Mouse (Mus musculus) CD4-positive helper T cell, adult 2 months (primary cell): Measurements from ENCODE around the gene Rapgefl1.

ENCODE experiments used
- DNase-seq: peaks from one replicate; pipeline ENCODE4 v3.0.0-alpha.2; 2012; ENCODE audit warnings: low read depth, missing footprints, low spot score

Rapgefl1 gene

GRCm38 (mm10) chr11:98836651-98837141 lies at the start of gene Rapgefl1:
Gene Rapgefl1 (plus strand): TSS chr11:98836785.
- DNase-seq, result peak; percentile 79

GRCm38 (mm10) chr11:98787229-98787628 lies 49.4 kb upstream of the Rapgefl1 start:
- peak; percentile 29 for DNase-seq

GRCm38 (mm10) chr11:98787691-98788090 lies 48.9 kb upstream of the Rapgefl1 start:
- DNase-seq, result peak; percentile 51

GRCm38 (mm10) chr11:98788139-98788538 lies 48.4 kb upstream of the Rapgefl1 start:
- DNase-seq, result no peak

GRCm38 (mm10) chr11:98788550-98789218 lies 47.9 kb upstream of the Rapgefl1 start:
- peak; percentile 94 for DNase-seq

GRCm38 (mm10) chr11:98789219-98789807 lies 47.3 kb upstream of the Rapgefl1 start:
- DNase-seq, result no peak

GRCm38 (mm10) chr11:98789824-98790223 lies 46.8 kb upstream of the Rapgefl1 start:
- DNase-seq, result no peak

- DNase-seq, result no peak
These were observed 45.9 kb upstream of the Rapgefl1 start for GRCm38 (mm10) chr11:98790631-98791205.

GRCm38 (mm10) chr11:98791448-98791847 lies 45.1 kb upstream of the Rapgefl1 start:
- DNase-seq, result no peak

GRCm38 (mm10) chr11:98792081-98792480 lies 44.5 kb upstream of the Rapgefl1 start:
- no peak for DNase-seq

GRCm38 (mm10) chr11:98794469-98795014 lies 42.0 kb upstream of the Rapgefl1 start:
- DNase-seq, result peak; percentile 67

GRCm38 (mm10) chr11:98795015-98795713 lies 41.4 kb upstream of the Rapgefl1 start, which contains the start of gene Msl1:
Gene Msl1 (plus strand): TSS chr11:98795516.
- DNase-seq, result peak; percentile 92

- DNase-seq, result peak; percentile 57
These were observed 40.7 kb upstream of the Rapgefl1 start for GRCm38 (mm10) chr11:98795714-98796514.

- DNase-seq, result peak; percentile 63
These were observed 39.9 kb upstream of the Rapgefl1 start for GRCm38 (mm10) chr11:98796515-98797216.

GRCm38 (mm10) chr11:98797306-98797705 lies 39.3 kb upstream of the Rapgefl1 start:
- DNase-seq, result no peak

- peak; percentile 24 for DNase-seq
These were observed 38.7 kb upstream of the Rapgefl1 start for GRCm38 (mm10) chr11:98797909-98798308.

GRCm38 (mm10) chr11:98804605-98805004 lies 32.0 kb upstream of the Rapgefl1 start, which contains the start of gene Casc3:
Gene Casc3 (plus strand): TSS chr11:98804905.
- DNase-seq, result no peak

- no peak for DNase-seq
These were observed 28.2 kb upstream of the Rapgefl1 start for GRCm38 (mm10) chr11:98808417-98808816.

GRCm38 (mm10) chr11:98809457-98810290 lies 26.9 kb upstream of the Rapgefl1 start:
- peak; percentile 99 for DNase-seq
